Mouse (Mus musculus): ENCODE results near the gene Irf2. TPM values are rescaled to one million over a fixed set of nuclear protein-coding genes. Genes with fewer than 3 reads are reported as not detected.

Irf2 gene
- polyA plus RNA-seq, 1 experiment from 2014 or later, result 10.2 TPM

DNA sequence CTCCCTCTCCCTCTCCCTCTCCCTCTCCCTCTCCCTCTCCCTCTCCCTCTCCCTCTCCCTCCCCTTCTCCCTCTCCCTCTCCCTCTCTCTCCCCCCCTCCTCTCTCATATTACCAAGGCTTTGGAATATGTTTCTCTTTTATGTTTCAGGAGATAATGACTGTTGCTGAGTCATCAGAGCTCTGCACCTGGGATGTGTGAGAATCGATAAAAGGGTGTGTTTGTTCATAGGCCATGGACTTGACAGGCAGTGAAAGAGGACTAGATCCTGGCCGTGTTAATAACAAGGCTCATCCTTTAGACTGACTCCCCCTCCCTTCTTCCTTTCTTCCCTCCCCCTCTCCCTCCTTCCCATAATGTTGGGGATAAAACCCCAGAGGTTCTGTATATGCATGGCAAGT, 19.1 kb downstream of the Irf2 start:
- no peak overlapping the region for H3K4me3 ChIP-seq (replicated peaks)
- no peak overlapping the region for H3K4me2 ChIP-seq
- no peaks in the 10 kb centered on the region for H3K27me3 ChIP-seq (replicated peaks)
- H3K4me1 ChIP-seq, result 0 out of 2 replicates have a peak, but pooled peaks cover under 1% of the 10 kb centered on the region
- no peaks in the 10 kb centered on the region for H3K9me3 ChIP-seq (replicated peaks)
- H3K36me3 ChIP-seq, result no peaks in the 10 kb centered on the region
- ATAC-seq (ENCODE audit: low FRiP score), result no peak
- WGBS, result 71% methylated on average over 2 of the region's 2 CpGs
- H3K9ac ChIP-seq (replicated peaks), result no peak overlapping the region
- H3K27ac ChIP-seq (replicated peaks), result no peak overlapping the region

DNA sequence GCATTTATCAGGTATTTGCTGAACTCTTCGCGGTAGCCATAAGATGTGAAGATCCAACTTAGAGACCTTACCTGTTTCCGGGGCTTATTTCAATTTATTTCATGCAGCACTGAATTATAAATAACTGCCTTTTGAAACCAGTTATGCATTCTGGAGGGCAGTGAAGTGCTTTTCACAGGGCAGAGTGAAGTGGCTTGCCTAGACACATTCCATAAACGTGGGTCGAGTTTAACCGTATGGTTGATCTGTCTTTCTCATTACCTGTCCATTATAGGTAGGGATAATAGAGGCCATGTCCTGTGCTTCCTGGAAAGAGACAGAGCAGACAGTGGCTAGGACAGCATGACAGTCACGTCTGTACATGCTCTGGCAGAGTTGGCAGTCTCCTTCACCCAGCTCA, 20.0 kb downstream of the Irf2 start:
- WGBS, result 93% methylated on average over 7 of the region's 7 CpGs
- no peak for ATAC-seq (ENCODE audit: low FRiP score)
- no peaks in the 10 kb centered on the region for H3K4me1 ChIP-seq

DNA sequence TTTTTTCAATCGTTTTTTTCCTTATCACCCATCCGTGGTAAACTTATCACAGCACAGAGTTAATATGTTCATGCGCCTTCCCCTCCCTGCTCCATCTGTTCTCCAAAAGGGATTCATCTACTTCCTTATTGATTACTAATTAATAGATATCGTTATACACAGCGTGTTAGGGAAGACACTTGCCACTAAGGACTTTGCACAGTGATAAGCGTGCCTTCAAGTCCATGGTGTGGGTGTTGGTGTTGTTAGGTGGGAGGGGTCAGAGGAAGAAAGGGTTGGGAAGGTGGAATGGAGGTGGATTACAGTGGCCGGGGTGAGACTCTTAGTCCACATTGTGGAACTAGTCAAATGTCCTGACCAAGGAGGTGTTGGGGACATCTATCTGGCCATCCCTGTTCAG, 21.2 kb downstream of the Irf2 start:
- WGBS, result 91% methylated on average over 7 of the region's 7 CpGs
- H3K9ac ChIP-seq (replicated peaks), result no peak overlapping the region

More for the DNA sequence above, 20.0 kb downstream of the Irf2 start:
- no peak overlapping the region for H3K4me3 ChIP-seq (replicated peaks)
- no peaks in the 10 kb centered on the region for H3K9me3 ChIP-seq (replicated peaks)
- no peak overlapping the region for H3K27ac ChIP-seq (replicated peaks)
- no peak overlapping the region for H3K4me2 ChIP-seq
- no peak overlapping the region for H3K9ac ChIP-seq (replicated peaks)
- no peaks in the 10 kb centered on the region for H3K27me3 ChIP-seq (replicated peaks)
- no peaks in the 10 kb centered on the region for H3K36me3 ChIP-seq

DNA sequence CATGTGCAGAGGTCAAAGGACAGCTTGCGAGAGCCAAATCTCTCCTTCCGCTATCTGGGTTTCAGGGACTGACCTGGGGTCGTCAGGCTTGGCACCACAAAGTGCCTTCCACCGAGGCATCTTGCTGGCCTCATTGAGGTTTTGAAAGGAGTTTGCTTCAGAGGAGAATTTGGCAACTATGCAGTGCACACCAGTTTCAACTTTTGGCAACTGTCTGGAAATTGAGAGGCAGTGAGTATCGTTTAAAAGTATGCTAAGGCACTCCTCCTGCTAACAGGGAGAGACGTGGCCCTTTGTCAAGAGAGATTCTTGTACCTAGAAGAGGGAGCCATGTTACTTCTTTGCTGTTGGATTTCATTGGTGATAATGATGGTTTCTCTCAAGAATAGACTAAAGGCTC, 21.9 kb downstream of the Irf2 start:
- Histone ChIP-seq H3K27ac (replicated peaks) (no peak overlapping the region), H3K4me3 (replicated peaks) (no peak overlapping the region), H3K9me3 (replicated peaks) (no peaks in the 10 kb centered on the region), H3K27me3 (replicated peaks) (no peaks in the 10 kb centered on the region), H3K4me2 (no peak overlapping the region), H3K4me1 (no peaks in the 10 kb centered on the region), H3K9ac (replicated peaks) (no peak overlapping the region), H3K36me3 (no peaks in the 10 kb centered on the region)
- ATAC-seq (ENCODE audit: low FRiP score), result no peak
- whole genome bisulfite sequencing, result 78% methylated on average over 6 of the region's 6 CpGs

More for the DNA sequence above, 21.2 kb downstream of the Irf2 start:
- no peaks in the 10 kb centered on the region for H3K36me3 ChIP-seq
- no peak overlapping the region for H3K27ac ChIP-seq (replicated peaks)
- no peak overlapping the region for H3K4me2 ChIP-seq
- H3K4me1 ChIP-seq, result no peaks in the 10 kb centered on the region
- ATAC-seq (ENCODE audit: low FRiP score), result no peak
- H3K9me3 ChIP-seq (replicated peaks), result no peaks in the 10 kb centered on the region
- H3K4me3 ChIP-seq (replicated peaks), result no peak overlapping the region
- no peaks in the 10 kb centered on the region for H3K27me3 ChIP-seq (replicated peaks)

DNA sequence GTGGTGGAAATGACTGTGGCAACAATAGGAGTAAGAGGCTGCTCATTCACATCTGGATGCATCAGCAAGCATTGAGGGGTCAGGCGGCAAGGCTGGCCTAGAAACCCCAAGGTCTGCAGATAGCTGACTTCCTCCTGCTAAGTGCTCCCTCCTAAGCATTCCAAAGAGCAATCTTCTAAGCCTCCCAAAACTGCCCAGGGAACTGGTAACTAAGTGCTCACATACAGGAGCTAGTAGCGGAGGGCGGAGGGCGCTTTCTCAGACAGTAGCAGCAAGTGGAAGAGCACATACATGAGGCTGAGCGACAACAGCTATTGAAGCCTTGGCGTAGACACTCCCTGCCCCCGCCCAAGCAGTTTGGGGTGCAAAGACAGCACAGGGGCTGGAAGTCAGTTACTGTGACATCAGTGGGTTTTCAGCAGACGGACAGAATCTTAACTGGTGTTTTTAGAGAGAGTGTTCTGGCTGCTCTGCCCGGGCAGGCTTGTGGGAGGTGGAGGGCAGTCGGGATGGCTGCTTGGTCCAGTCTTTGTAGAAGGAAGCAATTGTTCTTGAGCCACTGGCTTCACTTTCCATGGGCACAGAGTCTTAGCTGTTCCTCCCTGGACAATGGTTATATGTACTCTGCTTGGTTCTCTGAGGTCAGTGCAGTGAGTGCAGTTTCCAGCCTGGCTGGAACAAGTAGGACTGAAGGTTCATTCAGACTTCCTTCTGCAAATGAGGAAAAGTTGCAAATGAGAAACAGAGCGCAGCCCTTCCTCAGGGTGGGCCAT, 30.1 kb downstream of the Irf2 start:
- Histone ChIP-seq H3K27me3 (replicated peaks) (no peaks in the 10 kb centered on the region), H3K27ac (replicated peaks) (peak overlapping the region; percentile 54), H3K4me1 (peaks cover 19% of the 10 kb centered on the region), H3K9me3 (replicated peaks) (no peaks in the 10 kb centered on the region), H3K4me3 (replicated peaks) (no peak overlapping the region), H3K4me2 (no peak overlapping the region), H3K9ac (replicated peaks) (no peak overlapping the region), H3K36me3 (0 out of 2 replicates have a peak, but pooled peaks cover 2% of the 10 kb centered on the region)
- WGBS, result 57% methylated on average over 11 of the region's 11 CpGs
- ATAC-seq (ENCODE audit: low FRiP score), result peak; percentile 75

DNA sequence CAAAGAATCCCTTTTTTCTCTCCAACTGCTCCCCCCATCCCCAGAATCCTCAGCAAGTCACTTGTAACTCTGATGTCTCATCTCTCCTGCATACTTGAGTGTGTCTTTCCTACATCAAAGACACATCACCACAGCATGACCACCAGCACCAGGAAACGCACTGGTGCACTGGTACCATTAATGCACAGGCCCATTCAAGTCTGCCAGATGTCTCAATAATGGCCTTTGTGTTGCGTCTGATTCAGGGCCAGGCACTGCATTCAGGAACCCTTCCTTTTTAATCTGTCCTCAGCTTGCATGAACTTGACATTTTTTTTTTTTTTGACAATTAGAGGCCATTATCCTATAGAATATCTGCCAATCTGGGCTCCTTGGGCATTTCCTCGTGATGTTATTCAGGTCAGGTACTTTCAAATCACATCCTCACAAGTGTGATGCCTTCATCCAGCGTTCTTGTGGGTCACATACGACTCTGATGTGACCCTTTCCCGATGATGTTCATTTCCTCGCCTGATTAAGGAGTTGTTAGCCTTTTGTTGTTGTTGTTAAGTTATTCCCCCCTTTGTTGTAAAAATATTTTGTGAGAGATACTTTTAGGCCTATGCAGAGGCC, 31.5 kb downstream of the Irf2 start:
- Histone ChIP-seq H3K9me3 (replicated peaks) (no peaks in the 10 kb centered on the region), H3K9ac (replicated peaks) (no peak overlapping the region), H3K36me3 (0 out of 2 replicates have a peak, but pooled peaks cover 3% of the 10 kb centered on the region), H3K4me1 (peaks cover 19% of the 10 kb centered on the region), H3K27ac (replicated peaks) (no peak overlapping the region), H3K27me3 (replicated peaks) (no peaks in the 10 kb centered on the region), H3K4me2 (no peak overlapping the region), H3K4me3 (replicated peaks) (no peak overlapping the region)
- ATAC-seq (ENCODE audit: low FRiP score), result no peak
- WGBS, result 26% methylated on average over 7 of the region's 7 CpGs

DNA sequence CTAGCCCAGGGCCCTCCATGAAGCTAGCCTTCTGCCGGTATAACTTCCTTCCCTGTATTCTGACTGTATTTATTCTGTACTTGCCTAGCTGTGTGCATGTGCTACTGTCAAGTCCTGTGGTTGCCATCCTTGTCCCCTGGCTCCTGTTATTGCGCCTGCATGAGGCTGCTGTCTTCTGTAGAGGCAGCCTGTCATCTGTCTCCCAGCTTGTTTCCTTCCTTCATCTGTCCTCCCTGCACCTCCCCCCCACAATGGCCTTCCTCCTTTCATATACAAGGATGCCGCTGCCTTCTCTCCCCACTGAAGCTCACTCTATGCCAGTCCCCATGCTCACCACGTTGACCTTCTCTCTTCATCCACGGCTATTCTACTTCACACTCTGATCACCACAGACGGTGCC, 33.3 kb downstream of the Irf2 start:
- 0 out of 2 replicates have a peak, but pooled peaks cover 3% of the 10 kb centered on the region for H3K36me3 ChIP-seq
- no peak overlapping the region for H3K4me2 ChIP-seq
- H3K4me3 ChIP-seq (replicated peaks), result no peak overlapping the region
- H3K9ac ChIP-seq (replicated peaks), result no peak overlapping the region
- H3K4me1 ChIP-seq, result peaks cover 19% of the 10 kb centered on the region
- no peaks in the 10 kb centered on the region for H3K27me3 ChIP-seq (replicated peaks)
- no peak overlapping the region for H3K27ac ChIP-seq (replicated peaks)
- no peaks in the 10 kb centered on the region for H3K9me3 ChIP-seq (replicated peaks)
- 89% methylated on average over 6 of the region's 6 CpGs for WGBS
- no peak for ATAC-seq (ENCODE audit: low FRiP score)

DNA sequence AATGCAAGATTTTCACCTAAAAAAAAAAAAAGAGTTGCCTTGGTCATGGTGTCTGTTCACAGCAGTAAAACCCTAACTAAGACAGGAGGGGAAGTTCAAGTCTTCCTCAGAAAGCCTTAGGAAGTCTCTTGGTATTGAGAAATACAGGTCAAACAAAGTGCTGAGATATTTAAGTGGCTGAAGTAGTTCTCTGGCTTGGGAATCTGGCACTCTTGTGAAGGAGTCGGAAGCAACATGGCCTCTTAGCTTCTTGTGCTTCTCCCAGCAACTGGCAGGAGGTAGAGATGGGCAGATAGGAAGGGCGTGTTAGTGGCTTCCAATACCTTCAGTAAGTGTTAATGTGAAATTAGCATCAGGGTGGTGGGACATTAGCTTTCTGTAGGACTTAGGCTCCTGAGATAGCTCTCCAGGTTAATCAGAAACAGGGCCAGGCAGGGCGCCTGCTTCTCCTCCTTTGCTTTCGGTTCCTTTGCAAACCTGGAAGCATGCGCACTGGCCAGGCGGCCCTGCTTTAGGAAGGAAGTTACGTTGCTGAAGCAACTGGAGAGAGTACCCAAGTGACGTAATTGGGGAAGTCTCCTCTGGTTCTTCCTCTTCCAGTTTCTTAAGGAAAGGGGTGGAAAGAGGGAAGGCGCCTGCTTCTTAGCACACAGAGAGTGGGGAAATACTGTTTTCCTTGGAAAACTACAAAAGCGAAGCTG, 38.4 kb downstream of the Irf2 start:
- Histone ChIP-seq H3K4me1 (0 out of 2 replicates have a peak, but pooled peaks cover 7% of the 10 kb centered on the region), H3K9me3 (replicated peaks) (no peaks in the 10 kb centered on the region), H3K4me3 (replicated peaks) (no peak overlapping the region), H3K9ac (replicated peaks) (no peak overlapping the region), H3K36me3 (0 out of 2 replicates have a peak, but pooled peaks cover 3% of the 10 kb centered on the region), H3K27ac (replicated peaks) (no peak overlapping the region), H3K4me2 (no peak overlapping the region), H3K27me3 (replicated peaks) (no peaks in the 10 kb centered on the region)
- WGBS, result 96% methylated on average over 10 of the region's 10 CpGs
- no peak for ATAC-seq (ENCODE audit: low FRiP score)

DNA sequence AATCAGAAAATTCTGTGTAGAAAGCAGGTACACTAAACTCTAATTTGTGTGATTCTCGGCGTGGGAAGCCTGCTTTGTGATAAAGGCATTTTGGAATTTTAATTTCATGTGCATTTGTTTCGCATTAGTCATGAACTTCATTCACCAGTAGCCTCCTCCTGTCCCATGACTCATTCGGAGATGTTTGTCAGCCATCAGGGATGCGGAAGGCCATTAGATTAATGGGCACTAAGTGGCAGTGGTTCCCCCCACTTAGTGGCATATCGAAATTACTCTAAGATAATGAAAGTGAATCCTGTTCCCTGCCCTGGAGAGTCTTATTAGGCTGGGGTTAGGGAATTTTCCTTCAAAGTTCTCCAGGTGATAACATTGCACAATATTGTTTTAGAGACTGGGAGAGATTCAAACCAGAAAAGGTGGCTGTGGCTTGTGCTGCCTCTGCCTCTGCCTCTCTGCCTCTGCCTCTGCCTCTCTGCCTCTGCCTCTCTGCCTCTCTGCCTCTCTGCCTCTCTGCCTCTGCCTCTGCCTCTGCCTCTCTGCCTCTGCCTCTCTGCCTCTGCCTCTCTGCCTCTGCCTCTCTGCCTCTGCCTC, 41.6 kb downstream of the Irf2 start:
- peak; percentile 53; the same call in 1 of the 2 replicates for ATAC-seq (ENCODE audit: low FRiP score)
- Histone ChIP-seq H3K27me3 (replicated peaks) (no peaks in the 10 kb centered on the region), H3K4me3 (replicated peaks) (no peak overlapping the region), H3K36me3 (no peaks in the 10 kb centered on the region), H3K4me2 (no peak overlapping the region), H3K9me3 (replicated peaks) (no peaks in the 10 kb centered on the region), H3K27ac (replicated peaks) (no peak overlapping the region), H3K9ac (replicated peaks) (no peak overlapping the region), H3K4me1 (0 out of 2 replicates have a peak, but pooled peaks cover 7% of the 10 kb centered on the region)
- 54% methylated on average over 6 of the region's 6 CpGs for WGBS

DNA sequence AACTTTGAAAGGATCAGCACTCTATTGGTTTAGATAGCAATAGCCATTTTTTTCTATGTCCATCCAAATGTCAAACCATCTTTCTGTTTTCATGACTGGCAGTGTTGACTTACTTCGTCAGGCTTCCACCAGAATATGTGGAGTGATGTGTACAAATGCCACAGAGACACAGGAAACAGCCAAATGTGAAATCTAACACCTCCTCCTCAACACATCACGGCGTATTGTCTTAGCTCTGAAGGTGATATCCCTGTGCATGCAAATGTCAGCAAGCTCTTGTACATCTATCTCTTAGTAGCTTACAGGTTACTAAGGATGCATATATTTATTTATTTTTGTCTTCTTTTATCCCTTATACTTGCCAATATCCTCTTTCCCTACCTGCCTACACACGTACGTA, 42.7 kb downstream of the Irf2 start:
- no peaks in the 10 kb centered on the region for H3K36me3 ChIP-seq
- H3K27ac ChIP-seq (replicated peaks), result no peak overlapping the region
- H3K9me3 ChIP-seq (replicated peaks), result no peaks in the 10 kb centered on the region
- 0 out of 2 replicates have a peak, but pooled peaks cover 7% of the 10 kb centered on the region for H3K4me1 ChIP-seq
- H3K9ac ChIP-seq (replicated peaks), result no peak overlapping the region
- no peak overlapping the region for H3K4me3 ChIP-seq (replicated peaks)
- no peak for ATAC-seq (ENCODE audit: low FRiP score)
- no peaks in the 10 kb centered on the region for H3K27me3 ChIP-seq (replicated peaks)
- H3K4me2 ChIP-seq, result no peak overlapping the region
- 97% methylated on average over 5 of the region's 5 CpGs for WGBS

DNA sequence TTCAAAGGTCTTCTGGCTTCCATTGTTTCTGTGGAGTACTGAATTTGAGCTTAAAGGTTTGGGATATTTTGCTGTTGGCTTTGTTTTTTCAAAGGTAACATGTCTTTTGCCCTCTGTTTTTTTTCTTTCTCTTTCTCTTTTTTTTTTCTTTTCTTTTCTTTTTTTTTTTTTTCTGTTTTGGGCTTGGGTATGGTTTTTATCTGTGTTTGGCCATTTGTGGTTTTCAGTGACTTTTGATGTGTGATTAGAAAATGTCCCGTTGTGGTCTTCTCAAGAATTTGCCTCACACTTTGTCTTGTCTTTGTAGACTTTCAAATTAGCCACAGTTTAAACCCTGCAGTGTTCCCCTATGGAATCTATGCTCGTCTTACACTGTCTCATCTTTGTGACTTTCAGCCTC, 45.5 kb downstream of the Irf2 start:
- H3K4me2 ChIP-seq, result no peak overlapping the region
- no peak for ATAC-seq (ENCODE audit: low FRiP score)
- 64% methylated on average over 2 of the region's 2 CpGs for WGBS

More for the DNA sequence above, 45.5 kb downstream of the Irf2 start:
- H3K9ac ChIP-seq (replicated peaks), result no peak overlapping the region
- H3K4me3 ChIP-seq (replicated peaks), result no peak overlapping the region
- H3K4me1 ChIP-seq, result 0 out of 2 replicates have a peak, but pooled peaks cover 7% of the 10 kb centered on the region
- no peak overlapping the region for H3K27ac ChIP-seq (replicated peaks)
- no peaks in the 10 kb centered on the region for H3K36me3 ChIP-seq
- no peaks in the 10 kb centered on the region for H3K9me3 ChIP-seq (replicated peaks)
- no peaks in the 10 kb centered on the region for H3K27me3 ChIP-seq (replicated peaks)

Data from neural tube, embryonic 15.5 days (tissue).